Mouse (Mus musculus) embryonic facial prominence, embryonic 14.5 days (tissue): ENCODE data around the gene Klhdc4. TPM values are rescaled to one million over a fixed set of nuclear protein-coding genes. Genes with fewer than 3 reads are reported as not detected.

Source experiments
- polyA plus RNA-seq: library from polyadenylated mRNA; unstranded; fragments of >200 nt; fragmentation: Nextera tagmentation; extraction: Ambion mirVana; gene quantifications from 2 replicates; pipeline ENCODE4 v1.2.1, GENCODE M21; 2014

The Klhdc4 gene
- polyA plus RNA-seq, 1 experiment from 2014 or later, result 25.6 TPM

Other genes starting within 250 kb of the Klhdc4 start
- gene Map1lc3b, start 239.2 kb downstream of the Klhdc4 start, polyA plus RNA-seq, result 224 and 237 TPM in 2 replicates
- 21.3 and 23.0 TPM in 2 replicates for gene Zcchc14, start 176.7 kb downstream of the Klhdc4 start, polyA plus RNA-seq
- gene Jph3, start 99.9 kb downstream of the Klhdc4 start, polyA plus RNA-seq, result 4.0 and 4.9 TPM in 2 replicates
- gene Slc7a5, start 78.1 kb upstream of the Klhdc4 start, polyA plus RNA-seq, result 28.8 and 29.6 TPM in 2 replicates
- not detected in 2 replicates for gene Car5a, start 115.3 kb upstream of the Klhdc4 start, polyA plus RNA-seq
- 32.1 and 34.9 TPM in 2 replicates for gene Banp, start 120.2 kb upstream of the Klhdc4 start, polyA plus RNA-seq